Mouse (Mus musculus): Measurements from ENCODE around the gene Abcf3. TPM values are rescaled to one million over a fixed set of nuclear protein-coding genes. Genes with fewer than 3 reads are reported as not detected.

Gene Abcf3
- polyA plus RNA-seq (2015; fragmentation: Illumina TruSeq; extraction: RNeasy Lipid Tissue Mini Kit (QIAGEN cat#74804); ENCODE audit: insufficient read depth, low replicate concordance): 47.3 TPM

GRCm38 (mm10) chr16:20548096-20548948 lies at the start of gene Abcf3:
Abcf3 (plus strand) TSS chr16:20548577.

GRCm38 (mm10) chr16:20498677-20499475 lies 49.5 kb upstream of the Abcf3 start, which contains the start of gene Eif2b5:
Eif2b5 (plus strand) TSS chr16:20498817.

GRCm38 (mm10) chr16:20516726-20517201 lies 31.6 kb upstream of the Abcf3 start, which contains the start of gene Dvl3:
Dvl3 (plus strand) TSS chr16:20516982.

GRCm38 (mm10) chr16:20535296-20536080 lies 12.9 kb upstream of the Abcf3 start, which contains the start of gene Ap2m1:
Ap2m1 (plus strand) TSS chr16:20535478.

GRCm38 (mm10) chr16:20589366-20589938 lies 41.1 kb downstream of the Abcf3 start, which contains the start of gene Vwa5b2:
Vwa5b2 (plus strand) TSS chr16:20589471.

Other genes with a start within 250 kb of the Abcf3 start
- 68.1 TPM for gene Parl, start 246.2 kb upstream of the Abcf3 start, polyA plus RNA-seq (2015; fragmentation: Illumina TruSeq; extraction: RNeasy Lipid Tissue Mini Kit (QIAGEN cat#74804); ENCODE audit: insufficient read depth, low replicate concordance)
- 0.70 TPM for gene Cyp2ab1, start 223.2 kb upstream of the Abcf3 start, polyA plus RNA-seq (2015; fragmentation: Illumina TruSeq; extraction: RNeasy Lipid Tissue Mini Kit (QIAGEN cat#74804); ENCODE audit: insufficient read depth, low replicate concordance)
- gene Abcc5, start 122.2 kb upstream of the Abcf3 start, polyA plus RNA-seq (2015; fragmentation: Illumina TruSeq; extraction: RNeasy Lipid Tissue Mini Kit (QIAGEN cat#74804); ENCODE audit: insufficient read depth, low replicate concordance): 77.0 TPM
- 44.1 TPM for gene Eif2b5, start 49.8 kb upstream of the Abcf3 start, polyA plus RNA-seq (2015; fragmentation: Illumina TruSeq; extraction: RNeasy Lipid Tissue Mini Kit (QIAGEN cat#74804); ENCODE audit: insufficient read depth, low replicate concordance)
- 19.2 TPM for gene Dvl3, start 31.6 kb upstream of the Abcf3 start, polyA plus RNA-seq (2015; fragmentation: Illumina TruSeq; extraction: RNeasy Lipid Tissue Mini Kit (QIAGEN cat#74804); ENCODE audit: insufficient read depth, low replicate concordance)
- 187 TPM for gene Ap2m1, start 13.1 kb upstream of the Abcf3 start, polyA plus RNA-seq (2015; fragmentation: Illumina TruSeq; extraction: RNeasy Lipid Tissue Mini Kit (QIAGEN cat#74804); ENCODE audit: insufficient read depth, low replicate concordance)
- not detected for gene Vwa5b2, start 40.9 kb downstream of the Abcf3 start, polyA plus RNA-seq (2015; fragmentation: Illumina TruSeq; extraction: RNeasy Lipid Tissue Mini Kit (QIAGEN cat#74804); ENCODE audit: insufficient read depth, low replicate concordance)
- gene Eef1akmt4, start 63.0 kb downstream of the Abcf3 start, polyA plus RNA-seq (2015; fragmentation: Illumina TruSeq; extraction: RNeasy Lipid Tissue Mini Kit (QIAGEN cat#74804); ENCODE audit: insufficient read depth, low replicate concordance): 6.3 TPM
- gene Gm49333, start 63.0 kb downstream of the Abcf3 start, polyA plus RNA-seq (2015; fragmentation: Illumina TruSeq; extraction: RNeasy Lipid Tissue Mini Kit (QIAGEN cat#74804); ENCODE audit: insufficient read depth, low replicate concordance): not detected
- 9.0 TPM for gene Alg3, start 63.2 kb downstream of the Abcf3 start, polyA plus RNA-seq (2015; fragmentation: Illumina TruSeq; extraction: RNeasy Lipid Tissue Mini Kit (QIAGEN cat#74804); ENCODE audit: insufficient read depth, low replicate concordance)
- 0.37 TPM for gene Camk2n2, start 72.7 kb downstream of the Abcf3 start, polyA plus RNA-seq (2015; fragmentation: Illumina TruSeq; extraction: RNeasy Lipid Tissue Mini Kit (QIAGEN cat#74804); ENCODE audit: insufficient read depth, low replicate concordance)
- gene Ece2, start 81.3 kb downstream of the Abcf3 start, polyA plus RNA-seq (2015; fragmentation: Illumina TruSeq; extraction: RNeasy Lipid Tissue Mini Kit (QIAGEN cat#74804); ENCODE audit: insufficient read depth, low replicate concordance): not detected
- 125 TPM for gene Psmd2, start 103.1 kb downstream of the Abcf3 start, polyA plus RNA-seq (2015; fragmentation: Illumina TruSeq; extraction: RNeasy Lipid Tissue Mini Kit (QIAGEN cat#74804); ENCODE audit: insufficient read depth, low replicate concordance)
- gene Eif4g1, start 119.7 kb downstream of the Abcf3 start, polyA plus RNA-seq (2015; fragmentation: Illumina TruSeq; extraction: RNeasy Lipid Tissue Mini Kit (QIAGEN cat#74804); ENCODE audit: insufficient read depth, low replicate concordance): 174 TPM
- 1.5 TPM for gene Fam131a, start 144.7 kb downstream of the Abcf3 start, polyA plus RNA-seq (2015; fragmentation: Illumina TruSeq; extraction: RNeasy Lipid Tissue Mini Kit (QIAGEN cat#74804); ENCODE audit: insufficient read depth, low replicate concordance)
- 36.2 TPM for gene Polr2h, start 169.1 kb downstream of the Abcf3 start, polyA plus RNA-seq (2015; fragmentation: Illumina TruSeq; extraction: RNeasy Lipid Tissue Mini Kit (QIAGEN cat#74804); ENCODE audit: insufficient read depth, low replicate concordance)
- 1.6 TPM for gene Clcn2, start 169.2 kb downstream of the Abcf3 start, polyA plus RNA-seq (2015; fragmentation: Illumina TruSeq; extraction: RNeasy Lipid Tissue Mini Kit (QIAGEN cat#74804); ENCODE audit: insufficient read depth, low replicate concordance)
- gene Chrd, start 184.6 kb downstream of the Abcf3 start, polyA plus RNA-seq (2015; fragmentation: Illumina TruSeq; extraction: RNeasy Lipid Tissue Mini Kit (QIAGEN cat#74804); ENCODE audit: insufficient read depth, low replicate concordance): 0.17 TPM
- gene Thpo, start 185.9 kb downstream of the Abcf3 start, polyA plus RNA-seq (2015; fragmentation: Illumina TruSeq; extraction: RNeasy Lipid Tissue Mini Kit (QIAGEN cat#74804); ENCODE audit: insufficient read depth, low replicate concordance): not detected